Mouse (Mus musculus): Measurements from ENCODE around the gene Actn3. TPM values are rescaled to one million over a fixed set of nuclear protein-coding genes. Genes with fewer than 3 reads are reported as not detected.

The Actn3 gene
- total RNA-seq, 2 experiments from 2014 or later, result 0.87 to 1.4 TPM

Other genes with a start within 250 kb of the Actn3 start
- 1 to 10 TPM; 1.4 to 1.7 TPM for gene Gm960, start 179.2 kb downstream of the Actn3 start, total RNA-seq (2021)
- gene Sptbn2, start 166.7 kb downstream of the Actn3 start, total RNA-seq (2021), result 100 to 1,000 TPM; 575 to 585 TPM
- gene Rbm4b, start 121.4 kb downstream of the Actn3 start, total RNA-seq (2021), result 10 to 100 TPM; 17.4 to 20.2 TPM
- 10 to 100 TPM; 88.2 to 89.6 TPM for gene Rbm4, start 84.0 kb downstream of the Actn3 start, total RNA-seq (2021)
- gene Gm21992, start 66.3 kb downstream of the Actn3 start, total RNA-seq (2021), result 10 to 100 TPM; 17.3 to 19.8 TPM
- 10 to 100 TPM; 56.3 to 62.7 TPM for gene Rbm14, start 66.3 kb downstream of the Actn3 start, total RNA-seq (2021)
- 10 to 100 TPM; 36.6 to 37.1 TPM for gene Ccs, start 38.6 kb downstream of the Actn3 start, total RNA-seq (2021)
- 1 to 10 TPM; 1.6 to 2.0 TPM for gene Ccdc87, start 38.5 kb downstream of the Actn3 start, total RNA-seq (2021)
- 100 to 1,000 TPM; 102 to 112 TPM for gene Ctsf, start 22.8 kb downstream of the Actn3 start, total RNA-seq (2021)
- gene Zdhhc24, start 759 bp upstream of the Actn3 start, total RNA-seq (2021), result 10 to 100 TPM; 26.4 to 27.1 TPM
- gene Bbs1, start 28.7 kb upstream of the Actn3 start, total RNA-seq (2021), result 10 to 100 TPM; 38.3 to 41.7 TPM
- gene Dpp3, start 50.4 kb upstream of the Actn3 start, total RNA-seq (2021), result 10 to 100 TPM; 39.0 to 41.6 TPM
- 10 to 100 TPM; 19.5 to 24.4 TPM for gene Peli3, start 65.2 kb upstream of the Actn3 start, total RNA-seq (2021)
- 10 to 100 TPM; 56.7 to 61.6 TPM for gene Mrpl11, start 84.2 kb upstream of the Actn3 start, total RNA-seq (2021)
- 1 to 10 TPM; 4.8 to 6.4 TPM for gene Npas4, start 112.4 kb upstream of the Actn3 start, total RNA-seq (2021)
- 10 to 100 TPM; 15.2 to 15.3 TPM for gene Slc29a2, start 146.0 kb upstream of the Actn3 start, total RNA-seq (2021)
- gene B4gat1, start 160.9 kb upstream of the Actn3 start, total RNA-seq (2021), result 100 to 1,000 TPM; 110 to 126 TPM
- 1 to 10 TPM; 4.5 to 5.0 TPM for gene AC124502.3, start 161.0 kb upstream of the Actn3 start, total RNA-seq (2021)
- 10 to 100 TPM; 20.2 to 20.8 TPM for gene Brms1, start 163.4 kb upstream of the Actn3 start, total RNA-seq (2021)
- gene Rin1, start 172.6 kb upstream of the Actn3 start, total RNA-seq (2021), result 100 to 1,000 TPM; 111 to 113 TPM
- 1 to 10 TPM; 2.4 to 3.9 TPM for gene Cd248, start 190.2 kb upstream of the Actn3 start, total RNA-seq (2021)
- 100 to 1,000 TPM; 116 to 117 TPM for gene Tmem151a, start 207.6 kb upstream of the Actn3 start, total RNA-seq (2021)
- gene Yif1a, start 210.6 kb upstream of the Actn3 start, total RNA-seq (2021), result 10 to 100 TPM; 21.1 to 21.5 TPM
- 100 to 1,000 TPM; 673 to 729 TPM for gene Cnih2, start 220.6 kb upstream of the Actn3 start, total RNA-seq (2021)
- 100 to 1,000 TPM; 162 to 163 TPM for gene Rab1b, start 229.2 kb upstream of the Actn3 start, total RNA-seq (2021)
- gene Klc2, start 240.7 kb upstream of the Actn3 start, total RNA-seq (2021), result 100 to 1,000 TPM; 224 to 226 TPM

Data from layer of hippocampus, postnatal 36 days (tissue).